Mouse (Mus musculus) CH12.LX (cell line): ENCODE measurements at regions not wholly inside any gene's neighbourhood (a gene's known extent, or its start where the extent isn't known, plus 50 kb on each side); places are given as distances from the start of the nearest gene placed in this dataset.

Experiments
- DNase-seq: peaks from one replicate; pipeline ENCODE4 v3.0.0-alpha.2; 2013; ENCODE audit errors: extremely low read depth
- H3K27ac ChIP-seq: 2 replicates; pipeline ENCODE4 v1.5.1; 2012; ENCODE audit warnings: low read depth, mild to moderate bottlenecking, control low read depth, moderate library complexity; ENCODE audit not compliant: insufficient read depth
- H3K27me3 ChIP-seq: replicated peaks from 2 replicates; pipeline ENCODE3; 2012; ENCODE audit warnings: inconsistent platforms
- H3K36me3 ChIP-seq, 2 experiments: replicated peaks in 1 of 2; 2 replicates each; pipeline versions ENCODE3 to v1.6.1; 2012; ENCODE audit warnings: inconsistent platforms in 1 of 2, low read length in 1 of 2, mild to moderate bottlenecking in 1 of 2, mixed read lengths in 1 of 2, moderate library complexity in 1 of 2; ENCODE audit not compliant: control insufficient read depth in 1 of 2, insufficient read depth in 1 of 2
- H3K4me1 ChIP-seq, 2 experiments: 2 replicates each; pipeline ENCODE4 v1.6.1; 2012; ENCODE audit warnings: inconsistent platforms in 1 of 2, moderate library complexity in 1 of 2; ENCODE audit not compliant: insufficient read depth in 2 of 2, control insufficient read depth in 1 of 2
- H3K4me2 ChIP-seq: 2 replicates; pipeline ENCODE4 v1.6.1; 2012; ENCODE audit warnings: low read depth, mild to moderate bottlenecking, control low read depth; ENCODE audit not compliant: poor library complexity, insufficient read depth, severe bottlenecking
- H3K4me3 ChIP-seq, 3 experiments: fragments of 150-350 bp in 1 of 3; sonication (generic) in 1 of 3; replicated peaks in 1 of 3; 2 replicates each; pipeline versions ENCODE3 to v1.5.1; 2011 to 2012; ENCODE audit warnings: low read depth in 2 of 3, low read length in 2 of 3, mild to moderate bottlenecking in 2 of 3, moderate library complexity in 2 of 3, control low read depth in 1 of 3, improper control_type of control experiment in 1 of 3, inconsistent platforms in 1 of 3, mixed read lengths in 1 of 3; ENCODE audit not compliant: poor library complexity in 1 of 3
- H3K79me2 ChIP-seq: replicated peaks from 2 replicates; pipeline ENCODE4 v1.6.1; 2012; ENCODE audit warnings: mild to moderate bottlenecking, moderate library complexity; ENCODE audit not compliant: control insufficient read depth, poor library complexity, insufficient read depth, severe bottlenecking; ENCODE audit errors: extremely low read depth
- H3K9ac ChIP-seq: 2 replicates; pipeline ENCODE4 v1.6.1; 2012; ENCODE audit warnings: low read depth, mild to moderate bottlenecking, control low read depth, moderate library complexity; ENCODE audit not compliant: insufficient read depth
- H3K9me3 ChIP-seq: replicated peaks from 2 replicates; pipeline ENCODE3; 2012; ENCODE audit warnings: low read length, inconsistent platforms, mixed read lengths
- CHD1 ChIP-seq: IDR thresholded peaks from 2 replicates; pipeline ENCODE4 v1.6.1; 2012; ENCODE audit warnings: low read depth, low read length, improper control_type of control experiment, inconsistent platforms
- CHD2 ChIP-seq: IDR thresholded peaks from 2 replicates; pipeline ENCODE4 v1.6.1; 2011; ENCODE audit warnings: low read length, improper control_type of control experiment
- ELF1 ChIP-seq: IDR thresholded peaks from 2 replicates; pipeline ENCODE4 v1.6.1; 2014; ENCODE audit warnings: low read depth, mild to moderate bottlenecking, inconsistent platforms, low read length, improper control_type of control experiment
- EP300 ChIP-seq: IDR thresholded peaks from 2 replicates; pipeline ENCODE4 v1.6.1; 2011; ENCODE audit warnings: low read length, improper control_type of control experiment
- ETS1 ChIP-seq: conservative IDR thresholded peaks from 2 replicates; pipeline ENCODE4 v1.6.1; 2012; ENCODE audit warnings: low read depth, mild to moderate bottlenecking, inconsistent platforms, low read length, improper control_type of control experiment, moderate library complexity
- HCFC1 ChIP-seq: IDR thresholded peaks from 2 replicates; pipeline ENCODE4 v1.6.1; 2012; ENCODE audit warnings: low read depth, mild to moderate bottlenecking, inconsistent platforms, low read length, improper control_type of control experiment
- IRF4 ChIP-seq: IDR thresholded peaks from 2 replicates; pipeline ENCODE4 v1.6.1; 2014; ENCODE audit warnings: low read depth, mild to moderate bottlenecking, inconsistent platforms, low read length, improper control_type of control experiment
- JUND ChIP-seq: conservative IDR thresholded peaks from 2 replicates; pipeline ENCODE4 v1.6.1; 2011; ENCODE audit warnings: low read depth, low read length, improper control_type of control experiment
- KAT2A ChIP-seq: IDR thresholded peaks from 2 replicates; pipeline ENCODE4 v1.6.1; 2012; ENCODE audit warnings: low read length, improper control_type of control experiment, inconsistent platforms; ENCODE audit not compliant: insufficient replicate concordance
- MAFK ChIP-seq: IDR thresholded peaks from 2 replicates; pipeline ENCODE4 v1.6.1; 2011; ENCODE audit warnings: low read length, improper control_type of control experiment; ENCODE audit not compliant: insufficient replicate concordance
- MAZ ChIP-seq: IDR thresholded peaks from 2 replicates; pipeline ENCODE4 v1.6.1; 2012; ENCODE audit warnings: low read depth, mild to moderate bottlenecking, inconsistent platforms, low read length, improper control_type of control experiment, moderate library complexity
- MEF2A ChIP-seq: IDR thresholded peaks from 2 replicates; pipeline ENCODE4 v1.6.1; 2014; ENCODE audit warnings: low read depth, mild to moderate bottlenecking, inconsistent platforms, low read length, improper control_type of control experiment, borderline replicate concordance
- MYC ChIP-seq: IDR thresholded peaks from 2 replicates; pipeline ENCODE4 v1.6.1; 2011; ENCODE audit warnings: low read depth, mild to moderate bottlenecking, improper control_type of control experiment, low read length
- NELFE ChIP-seq: IDR thresholded peaks from 2 replicates; pipeline ENCODE4 v1.6.1; 2011; ENCODE audit warnings: low read depth, low read length, improper control_type of control experiment
- NRF1 ChIP-seq: IDR thresholded peaks from 2 replicates; pipeline ENCODE4 v1.6.1; 2014; ENCODE audit warnings: low read depth, mild to moderate bottlenecking, inconsistent platforms, low read length, improper control_type of control experiment, moderate library complexity
- POLR2A ChIP-seq: IDR thresholded peaks from 2 replicates; pipeline ENCODE4 v1.6.1; 2011; ENCODE audit warnings: low read depth, mild to moderate bottlenecking, improper control_type of control experiment, low read length
- RAD21 ChIP-seq: IDR thresholded peaks from 2 replicates; pipeline ENCODE4 v1.6.1; 2011; ENCODE audit warnings: low read depth, mild to moderate bottlenecking, low read length, improper control_type of control experiment, moderate library complexity
- SIN3A ChIP-seq: IDR thresholded peaks from 2 replicates; pipeline ENCODE4 v1.6.1; 2012; ENCODE audit warnings: low read length, improper control_type of control experiment, inconsistent platforms
- SMC3 ChIP-seq: IDR thresholded peaks from 2 replicates; pipeline ENCODE4 v1.6.1; 2011; ENCODE audit warnings: low read depth, low read length, improper control_type of control experiment
- TBP ChIP-seq: conservative IDR thresholded peaks from 2 replicates; pipeline ENCODE4 v1.6.1; 2011; ENCODE audit warnings: low read depth, low read length, improper control_type of control experiment
- TCF12 ChIP-seq: IDR thresholded peaks from 2 replicates; pipeline ENCODE4 v1.6.1; 2014; ENCODE audit warnings: low read depth, mild to moderate bottlenecking, inconsistent platforms, low read length, improper control_type of control experiment
- UBTF ChIP-seq: IDR thresholded peaks from 2 replicates; pipeline ENCODE4 v1.6.1; 2012; ENCODE audit warnings: low read depth, mild to moderate bottlenecking, inconsistent platforms, low read length, improper control_type of control experiment, moderate library complexity
- USF1 ChIP-seq: IDR thresholded peaks from 2 replicates; pipeline ENCODE4 v1.6.1; 2014; ENCODE audit warnings: low read depth, mild to moderate bottlenecking, inconsistent platforms, low read length, improper control_type of control experiment
- USF2 ChIP-seq: conservative IDR thresholded peaks from 2 replicates; pipeline ENCODE4 v1.6.1; 2011; ENCODE audit warnings: low read depth, low read length, improper control_type of control experiment
- ZC3H11A ChIP-seq: IDR thresholded peaks from 2 replicates; pipeline ENCODE4 v1.6.1; 2012; ENCODE audit warnings: low read depth, mild to moderate bottlenecking, inconsistent platforms, low read length, improper control_type of control experiment
- ZKSCAN1 ChIP-seq: IDR thresholded peaks from 2 replicates; pipeline ENCODE4 v1.6.1; 2012; ENCODE audit warnings: low read depth, inconsistent platforms, low read length, improper control_type of control experiment, borderline replicate concordance
- ZNF384 ChIP-seq: IDR thresholded peaks from 2 replicates; pipeline ENCODE4 v1.6.1; 2012; ENCODE audit warnings: low read depth, low read length, improper control_type of control experiment, inconsistent platforms
- dilution Hi-C: fragments of 300-500 bp; cut with MboI; formaldehyde crosslinking; loops from 2 replicates; pipeline ENCODE4 v1.14.3; 2020; ENCODE audit warnings: low sequenced_read_pairs; ENCODE audit not compliant: extremely low pct_unique_long_range_greater_than_20kb, extremely low pct_ligation_motif_present
- in situ Hi-C: fragments of 300-500 bp; cut with MboI; formaldehyde crosslinking; loops from 3 replicates; pipeline ENCODE4 v1.14.3; 2019; ENCODE audit warnings: low sequenced_read_pairs, low pct_ligation_motif_present, low pct_unique_long_range_greater_than_20kb, mixed read lengths

- no peak overlapping the region for H3K4me3 ChIP-seq
- no peaks in the 10 kb centered on the region for H3K27me3 ChIP-seq
- H3K4me2 ChIP-seq = no peak overlapping the region
- no peaks in the 10 kb centered on the region for H3K4me1 ChIP-seq
- peaks cover 3% of the 10 kb centered on the region for H3K9me3 ChIP-seq
- no peak for TF ChIP-seq NRF1
- TF ChIP-seq USF2 = no peak
- TF ChIP-seq MYC = no peak
- TF ChIP-seq CHD1 = no peak
- no peak for TF ChIP-seq JUND
- no peak for TF ChIP-seq POLR2A
- no peak for TF ChIP-seq RAD21
- no peak for TF ChIP-seq NELFE
- TF ChIP-seq MEF2A = no peak
- no peak for TF ChIP-seq TBP
- TF ChIP-seq IRF4 = no peak
- no peak for TF ChIP-seq EP300
- no peak for TF ChIP-seq ELF1
- no peak for TF ChIP-seq USF1
- TF ChIP-seq SIN3A = no peak
- no peak for TF ChIP-seq ZKSCAN1
- TF ChIP-seq CHD2 = no peak
- no peak for TF ChIP-seq ETS1
- no peak for TF ChIP-seq HCFC1
- in situ Hi-C loops (no loop called here), dilution Hi-C loops (no loop called here)
- no peak overlapping the region for H3K27ac ChIP-seq
- H3K9ac ChIP-seq = no peak overlapping the region
- no peaks in the 10 kb centered on the region for H3K79me2 ChIP-seq
- H3K36me3 ChIP-seq = no peaks in the 10 kb centered on the region
- DNase-seq = no peak
These were observed 463.5 kb upstream of the Map3k7 start for GRCm38 (mm10) chr4:31500432-31500831.

GRCm38 (mm10) chr4:31525638-31526207, 438.2 kb upstream of the Map3k7 start:
- no peaks in the 10 kb centered on the region for H3K27me3 ChIP-seq
- H3K27ac ChIP-seq = no peak overlapping the region

More at GRCm38 (mm10) chr4:31525638-31526207, 438.2 kb upstream of the Map3k7 start:
- dilution Hi-C loops (no loop called here), in situ Hi-C loops (no loop called here)
- TF ChIP-seq TCF12 = no peak
- no peak for TF ChIP-seq ZKSCAN1
- no peak for TF ChIP-seq ZNF384
- no peak for TF ChIP-seq MAFK
- no peak for TF ChIP-seq MYC
- TF ChIP-seq JUND = no peak
- no peak for TF ChIP-seq MAZ
- TF ChIP-seq RAD21 = no peak
- no peak for TF ChIP-seq SMC3
- no peak for TF ChIP-seq UBTF
- TF ChIP-seq CHD1 = no peak
- TF ChIP-seq KAT2A = no peak
- no peak for TF ChIP-seq MEF2A
- TF ChIP-seq ZC3H11A = no peak
- Histone ChIP-seq H3K4me3 (no peak overlapping the region), H3K9me3 (peaks cover 2% of the 10 kb centered on the region), H3K4me2 (no peak overlapping the region), H3K79me2 (no peaks in the 10 kb centered on the region), H3K4me1 (no peaks in the 10 kb centered on the region), H3K9ac (no peak overlapping the region), H3K36me3 (no peaks in the 10 kb centered on the region)
- DNase-seq = no peak
